Mouse (Mus musculus) kidney, adult 9 months (tissue): ENCODE results near the gene Snx11.
"Not testable (repeated sequence)": the region's sequence is repeated elsewhere in the genome, so short reads cannot be mapped to it uniquely, and the experiment has no call there.

Experiments used
- DNase-seq: peaks from one replicate; pipeline ENCODE4 v3.0.0; 2022

The Snx11 gene

DNA sequence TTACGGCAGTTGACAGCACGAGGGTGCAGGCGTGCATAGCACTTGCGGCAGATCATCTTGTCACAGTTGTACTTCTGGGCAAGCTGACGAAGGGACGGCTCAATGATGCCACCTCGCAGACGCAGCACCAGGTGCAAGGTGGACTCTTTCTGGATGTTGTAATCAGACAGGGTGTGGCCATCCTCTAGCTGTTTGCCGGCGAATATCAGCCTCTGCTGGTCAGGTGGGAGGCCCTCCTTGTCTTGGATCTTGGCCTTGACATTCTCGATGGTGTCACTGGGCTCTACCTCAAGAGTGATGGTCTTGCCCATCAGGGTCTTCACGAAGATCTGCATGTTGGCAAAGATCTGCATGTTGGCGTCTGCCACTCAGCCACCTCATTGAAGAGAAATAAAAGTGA lies 18.1 kb upstream of the Snx11 start:
- DNase-seq: no peak

DNA sequence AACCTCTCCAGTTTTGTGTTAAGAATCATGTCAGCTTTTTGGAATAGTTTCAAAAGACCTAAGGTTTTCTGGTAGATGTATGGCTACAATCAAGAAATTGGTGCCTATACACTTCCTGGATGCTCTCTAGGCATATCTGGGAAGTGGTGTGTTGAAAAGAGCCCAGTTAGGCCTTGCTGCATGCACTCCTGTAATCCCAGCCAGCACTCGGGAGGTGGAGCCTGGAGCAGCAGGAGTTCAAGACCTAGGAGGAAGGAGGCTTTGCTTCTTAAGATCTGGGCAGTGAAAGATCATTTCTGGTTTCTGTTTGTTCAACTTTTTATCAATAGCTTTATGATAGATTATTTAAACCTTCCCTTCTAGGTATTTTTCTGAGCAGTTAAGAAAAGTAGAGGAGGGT lies 13.3 kb upstream of the Snx11 start:
- DNase-seq: no peak

GRCm38 (mm10) chr11:96789990-96790389 lies 12.6 kb upstream of the Snx11 start:
- DNase-seq: no peak

- DNase-seq: peak; percentile 94
Measured at GRCm38 (mm10) chr11:96788871-96789795, 11.8 kb upstream of the Snx11 start, which contains the start of gene Cbx1. Cbx1 (plus strand) TSS chr11:96789127.

GRCm38 (mm10) chr11:96786731-96787450 lies 9.5 kb upstream of the Snx11 start:
- no peak for DNase-seq

DNA sequence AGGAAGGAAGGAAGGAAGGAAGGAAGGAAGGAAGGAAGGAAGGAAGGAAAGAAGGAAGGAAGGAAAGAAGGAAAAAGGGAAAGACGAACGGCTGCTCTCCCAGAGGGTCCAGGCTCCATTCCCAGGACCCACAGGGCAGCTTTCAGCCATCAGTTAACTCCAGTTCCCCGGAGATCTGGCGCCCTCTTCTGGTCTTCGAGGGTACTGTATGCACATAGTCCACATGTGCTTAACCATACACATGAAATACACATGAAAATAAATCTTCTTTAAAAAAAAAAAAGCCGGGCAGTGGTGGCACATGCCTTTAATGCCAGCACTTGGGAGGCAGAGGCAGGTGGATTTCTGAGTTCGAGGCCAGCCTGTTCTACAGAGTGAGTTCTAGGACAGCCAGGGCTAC lies 7.5 kb upstream of the Snx11 start:
- peak; percentile 80 for DNase-seq

DNA sequence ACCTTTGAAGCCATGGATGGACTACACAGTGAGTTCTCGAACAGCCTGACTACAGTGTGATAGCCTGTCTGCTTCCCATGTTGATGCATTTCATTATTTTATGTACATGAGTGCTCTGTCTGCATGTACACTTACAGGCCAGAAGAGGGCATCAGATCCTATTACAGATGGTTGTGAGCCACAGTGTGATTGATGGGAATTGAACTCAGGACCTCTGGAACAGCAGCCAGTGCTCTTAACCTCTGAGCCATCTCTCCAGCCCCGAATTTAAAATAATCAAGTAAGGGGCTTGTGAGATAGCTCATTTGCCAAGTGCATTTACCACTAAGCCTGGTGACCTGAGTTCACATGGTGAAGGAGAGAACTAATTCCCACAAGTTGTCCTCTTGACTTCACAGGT lies 4.1 kb upstream of the Snx11 start:
- no peak for DNase-seq

DNA sequence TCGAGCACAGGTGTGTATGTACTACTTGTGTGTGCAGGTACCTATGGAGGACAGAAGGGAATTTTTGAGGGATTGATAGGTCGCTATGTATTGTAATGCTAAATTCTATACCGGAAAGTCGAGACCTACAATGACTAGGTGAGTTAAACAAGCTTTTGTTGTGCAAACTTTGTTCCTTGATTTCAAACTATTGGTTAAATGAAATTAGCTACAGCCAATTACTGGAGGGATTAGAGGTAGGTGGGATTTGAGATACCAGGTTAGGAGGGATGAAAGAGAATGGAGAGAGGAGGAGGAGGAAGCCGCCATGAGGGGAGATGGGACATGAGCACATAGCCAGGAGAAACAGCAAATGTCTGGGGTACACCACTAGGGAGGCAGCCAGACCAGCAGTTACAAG lies 2.9 kb upstream of the Snx11 start:
- no peak for DNase-seq

DNA sequence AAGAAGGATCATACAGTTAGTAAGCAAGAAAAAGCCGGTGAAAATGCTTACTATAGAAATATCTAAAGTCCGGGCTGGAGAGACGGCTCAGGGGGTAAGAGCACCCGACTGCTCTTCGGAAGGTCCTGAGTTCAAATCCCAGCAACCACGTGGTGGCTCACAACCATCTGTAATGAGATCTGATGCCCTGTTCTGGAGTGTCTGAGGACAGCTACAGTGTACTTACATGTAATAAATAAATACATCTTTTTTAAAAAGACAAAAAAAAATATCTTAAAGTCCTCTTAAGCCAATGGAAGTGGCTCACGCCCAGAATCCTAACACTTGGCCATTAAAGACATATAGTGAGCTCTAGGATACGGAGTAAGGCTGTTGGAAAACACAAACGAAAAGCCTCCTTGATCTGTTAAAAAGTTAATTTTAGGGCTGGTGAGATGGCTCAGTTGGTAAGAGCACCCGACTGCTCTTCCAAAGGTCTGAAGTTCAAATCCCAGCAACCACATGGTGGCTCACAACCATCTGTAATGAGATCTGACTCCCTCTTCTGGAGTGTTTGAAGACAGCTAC lies 785 bp upstream of the Snx11 start:
- DNase-seq: not testable (repeated sequence)

DNA sequence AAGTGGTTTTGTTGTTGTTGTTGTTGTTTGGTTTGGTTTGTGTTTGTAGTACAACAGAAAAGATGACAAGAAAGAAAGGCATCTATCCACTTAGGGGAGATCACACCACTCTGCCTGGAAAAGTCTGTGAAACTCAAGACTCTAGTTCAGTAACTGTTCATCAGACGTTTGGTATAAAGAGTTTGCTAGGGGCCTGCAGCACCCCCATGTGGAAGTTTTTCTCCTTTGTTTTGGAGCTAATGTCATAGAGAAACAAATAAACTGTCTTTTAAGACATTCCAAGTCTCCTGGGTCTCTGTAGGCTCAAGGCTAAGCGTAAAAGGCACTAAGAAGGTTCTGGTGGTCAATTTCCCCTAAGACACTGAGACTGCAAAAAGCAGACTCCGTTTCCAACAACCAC lies 1.3 kb downstream of the Snx11 start:
- DNase-seq: no peak

- no peak for DNase-seq
Measured at GRCm38 (mm10) chr11:96775665-96776064, 1.7 kb downstream of the Snx11 start.

DNA sequence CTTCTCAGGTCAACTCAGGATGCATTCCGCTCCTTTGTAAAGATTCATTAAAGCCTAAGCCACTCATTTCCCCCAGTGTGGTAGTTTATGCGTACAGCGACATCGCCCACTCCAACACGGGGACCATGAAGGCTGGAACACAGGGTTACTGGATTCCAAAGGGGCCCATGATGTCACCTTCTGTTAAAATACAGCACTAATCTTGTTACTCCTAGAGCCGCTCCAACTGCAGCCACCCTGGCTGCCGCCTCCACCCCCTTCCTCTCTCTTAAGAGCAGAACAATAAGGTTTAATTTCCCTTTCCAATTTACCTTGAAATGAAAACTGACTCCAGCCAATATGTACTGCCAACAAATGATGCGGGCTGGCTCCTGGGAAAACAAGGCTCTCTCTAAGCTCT lies 2.3 kb downstream of the Snx11 start:
- no peak for DNase-seq

DNA sequence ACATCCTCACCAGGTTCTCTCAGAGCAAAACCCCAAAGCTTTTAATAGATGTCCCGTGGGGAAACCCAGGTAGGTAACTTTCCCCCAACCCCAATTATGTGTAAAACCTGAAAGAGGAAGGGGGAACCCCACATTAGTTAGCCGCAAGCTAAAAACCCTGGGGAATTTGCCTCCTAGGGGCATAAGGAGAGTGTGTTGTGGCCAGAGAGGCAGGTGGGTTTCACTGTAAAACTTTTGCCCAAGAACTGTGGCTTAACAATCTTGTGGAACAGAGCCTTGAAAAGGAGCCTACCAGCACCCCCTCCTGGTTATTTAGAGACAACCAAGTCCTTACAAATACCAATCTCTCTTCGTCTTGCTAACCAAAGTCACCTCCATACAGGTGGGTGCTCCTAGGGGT lies 2.8 kb downstream of the Snx11 start:
- no peak for DNase-seq

DNA sequence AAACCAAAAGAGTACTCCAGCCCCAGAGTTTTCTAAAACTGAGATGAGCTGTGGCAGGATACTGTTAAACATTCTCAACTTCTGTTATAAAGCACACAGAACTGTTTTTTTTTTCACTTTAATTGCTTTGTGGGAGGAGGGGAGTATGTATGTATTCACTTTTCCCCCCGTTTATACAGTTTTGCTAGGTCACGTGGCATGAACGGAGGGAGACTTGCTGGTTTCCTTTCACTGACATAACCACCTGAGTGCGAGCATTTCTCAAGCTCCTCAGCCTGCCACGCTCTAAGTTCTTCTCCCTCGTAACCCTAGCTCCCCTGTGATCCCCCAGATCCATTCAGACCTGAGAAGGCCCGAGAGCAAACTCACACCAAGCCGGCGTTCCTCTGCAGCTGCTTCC lies 4.9 kb downstream of the Snx11 start:
- no peak for DNase-seq

- DNase-seq: no peak
Measured at GRCm38 (mm10) chr11:96771274-96771975, 5.9 kb downstream of the Snx11 start.

DNA sequence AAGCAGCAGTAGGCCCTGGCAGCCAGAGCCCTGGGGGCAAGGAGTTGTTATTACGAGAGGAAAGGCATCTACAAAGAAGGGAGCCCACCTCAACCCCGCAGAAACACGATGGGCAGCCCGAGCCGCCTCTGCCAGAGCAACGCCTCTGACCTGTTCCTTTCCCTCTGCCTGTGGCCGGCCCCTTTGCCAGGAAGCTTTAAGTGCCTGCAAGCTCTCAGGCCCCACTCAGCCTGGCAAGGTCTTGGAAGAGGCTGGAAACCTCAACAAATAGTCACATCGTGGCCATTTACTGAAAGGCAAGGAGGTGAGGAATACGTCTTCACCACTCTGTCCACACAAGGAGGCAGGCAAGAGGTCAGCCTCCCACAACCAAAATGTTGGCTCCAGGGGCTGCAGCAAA lies 9.1 kb downstream of the Snx11 start:
- no peak for DNase-seq

GRCm38 (mm10) chr11:96767096-96767495 lies 10.3 kb downstream of the Snx11 start:
- no peak for DNase-seq

DNA sequence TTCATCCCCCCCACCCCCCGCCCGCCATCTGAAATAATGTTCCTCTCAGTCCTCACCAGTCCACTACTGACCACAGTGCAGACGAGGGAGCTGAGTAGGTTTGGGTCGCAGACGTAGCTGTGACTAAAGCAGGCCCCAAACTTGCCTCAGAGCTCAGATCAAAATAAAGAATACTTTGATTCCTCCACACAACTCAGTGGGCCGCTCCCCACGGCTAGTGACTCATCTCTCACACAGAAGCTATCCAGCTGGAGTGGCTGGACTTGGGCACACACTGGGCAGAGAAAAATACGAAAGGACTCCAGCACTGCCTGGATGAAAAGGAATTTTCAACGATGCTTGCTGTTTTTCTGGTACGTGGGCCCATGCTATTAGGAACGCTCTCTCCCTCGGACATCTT lies 10.8 kb downstream of the Snx11 start:
- no peak for DNase-seq

GRCm38 (mm10) chr11:96765645-96766044 lies 11.7 kb downstream of the Snx11 start:
- no peak for DNase-seq

DNA sequence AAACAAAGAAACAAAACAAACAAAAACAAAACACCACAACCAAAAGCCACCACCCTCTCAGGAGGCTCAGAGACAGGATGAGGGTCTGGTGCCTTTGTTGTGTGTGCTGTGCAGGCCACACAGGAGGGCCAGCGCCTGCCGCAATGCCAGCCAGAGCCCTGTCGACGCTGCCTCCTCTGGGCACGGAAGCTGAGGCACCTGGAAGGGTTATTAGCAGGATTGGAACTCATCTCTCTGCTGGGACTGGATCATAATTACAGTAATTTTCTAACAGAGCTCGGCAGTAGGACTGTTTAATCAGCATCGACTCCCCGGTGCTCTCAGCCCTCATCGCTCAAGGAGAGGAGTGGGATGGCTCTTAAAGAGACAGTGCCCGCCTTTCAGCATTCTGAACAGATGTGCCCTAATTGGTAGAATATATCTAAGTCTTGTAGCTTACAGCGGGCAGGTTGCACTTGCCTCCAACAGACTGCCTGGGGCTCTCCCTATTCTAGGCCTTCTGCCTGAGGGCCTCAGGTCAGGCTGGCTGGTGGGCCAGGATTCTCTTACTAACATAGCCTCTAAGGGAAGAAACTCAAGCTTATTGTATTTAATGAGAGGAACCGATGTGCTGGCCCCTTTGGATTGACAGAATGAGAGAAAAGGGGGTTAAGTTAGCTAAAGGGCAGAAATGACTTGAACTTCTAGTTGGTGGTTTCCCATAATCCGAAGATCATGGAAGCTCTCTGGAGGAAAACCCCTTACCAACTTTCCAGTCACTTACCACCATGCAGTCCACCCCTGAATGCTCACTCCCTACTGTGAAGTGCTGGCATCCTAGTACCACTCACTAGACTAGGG lies 12.6 kb downstream of the Snx11 start:
- DNase-seq: no peak

- DNase-seq: no peak
Measured at GRCm38 (mm10) chr11:96762742-96763470, 14.5 kb downstream of the Snx11 start.

- DNase-seq: no peak
Measured at GRCm38 (mm10) chr11:96761984-96762383, 15.4 kb downstream of the Snx11 start.
